Mouse (Mus musculus) CH12.LX (cell line): Measurements from ENCODE around the gene Aff3. TPM values are rescaled to one million over a fixed set of nuclear protein-coding genes. Genes with fewer than 3 reads are reported as not detected.

Experiments
- DNase-seq: peaks from one replicate; pipeline ENCODE4 v3.0.0-alpha.2; 2013; ENCODE audit errors: extremely low read depth
- H3K27ac ChIP-seq: 2 replicates; pipeline ENCODE4 v1.5.1; 2012; ENCODE audit warnings: low read depth, mild to moderate bottlenecking, control low read depth, moderate library complexity; ENCODE audit not compliant: insufficient read depth
- H3K27me3 ChIP-seq: replicated peaks from 2 replicates; pipeline ENCODE3; 2012; ENCODE audit warnings: inconsistent platforms
- H3K36me3 ChIP-seq, 2 experiments: replicated peaks in 1 of 2; 2 replicates each; pipeline versions ENCODE3 to v1.6.1; 2012; ENCODE audit warnings: inconsistent platforms in 1 of 2, low read length in 1 of 2, mild to moderate bottlenecking in 1 of 2, mixed read lengths in 1 of 2, moderate library complexity in 1 of 2; ENCODE audit not compliant: control insufficient read depth in 1 of 2, insufficient read depth in 1 of 2
- H3K4me1 ChIP-seq, 2 experiments: 2 replicates each; pipeline ENCODE4 v1.6.1; 2012; ENCODE audit warnings: inconsistent platforms in 1 of 2, moderate library complexity in 1 of 2; ENCODE audit not compliant: insufficient read depth in 2 of 2, control insufficient read depth in 1 of 2
- H3K4me2 ChIP-seq: 2 replicates; pipeline ENCODE4 v1.6.1; 2012; ENCODE audit warnings: low read depth, mild to moderate bottlenecking, control low read depth; ENCODE audit not compliant: poor library complexity, insufficient read depth, severe bottlenecking
- H3K4me3 ChIP-seq, 3 experiments: fragments of 150-350 bp in 1 of 3; sonication (generic) in 1 of 3; replicated peaks in 1 of 3; 2 replicates each; pipeline versions ENCODE3 to v1.5.1; 2011 to 2012; ENCODE audit warnings: low read depth in 2 of 3, low read length in 2 of 3, mild to moderate bottlenecking in 2 of 3, moderate library complexity in 2 of 3, control low read depth in 1 of 3, improper control_type of control experiment in 1 of 3, inconsistent platforms in 1 of 3, mixed read lengths in 1 of 3; ENCODE audit not compliant: poor library complexity in 1 of 3
- H3K79me2 ChIP-seq: replicated peaks from 2 replicates; pipeline ENCODE4 v1.6.1; 2012; ENCODE audit warnings: mild to moderate bottlenecking, moderate library complexity; ENCODE audit not compliant: control insufficient read depth, poor library complexity, insufficient read depth, severe bottlenecking; ENCODE audit errors: extremely low read depth
- H3K9ac ChIP-seq: 2 replicates; pipeline ENCODE4 v1.6.1; 2012; ENCODE audit warnings: low read depth, mild to moderate bottlenecking, control low read depth, moderate library complexity; ENCODE audit not compliant: insufficient read depth
- H3K9me3 ChIP-seq: replicated peaks from 2 replicates; pipeline ENCODE3; 2012; ENCODE audit warnings: low read length, inconsistent platforms, mixed read lengths
- BHLHE40 ChIP-seq: IDR thresholded peaks from 2 replicates; pipeline ENCODE4 v1.6.1; 2011; ENCODE audit warnings: mild to moderate bottlenecking, low read depth, low read length, improper control_type of control experiment
- CHD2 ChIP-seq: IDR thresholded peaks from 2 replicates; pipeline ENCODE4 v1.6.1; 2011; ENCODE audit warnings: low read length, improper control_type of control experiment
- E2F4 ChIP-seq: IDR thresholded peaks from 2 replicates; pipeline ENCODE4 v1.6.1; 2011; ENCODE audit warnings: low read depth, low read length, improper control_type of control experiment; ENCODE audit not compliant: insufficient replicate concordance
- ELF1 ChIP-seq: IDR thresholded peaks from 2 replicates; pipeline ENCODE4 v1.6.1; 2014; ENCODE audit warnings: low read depth, mild to moderate bottlenecking, inconsistent platforms, low read length, improper control_type of control experiment
- ETS1 ChIP-seq: conservative IDR thresholded peaks from 2 replicates; pipeline ENCODE4 v1.6.1; 2012; ENCODE audit warnings: low read depth, mild to moderate bottlenecking, inconsistent platforms, low read length, improper control_type of control experiment, moderate library complexity
- GABPA ChIP-seq: IDR thresholded peaks from 2 replicates; pipeline ENCODE4 v1.6.1; 2012; ENCODE audit warnings: low read depth, low read length, improper control_type of control experiment, inconsistent platforms; ENCODE audit not compliant: insufficient replicate concordance
- HCFC1 ChIP-seq: IDR thresholded peaks from 2 replicates; pipeline ENCODE4 v1.6.1; 2012; ENCODE audit warnings: low read depth, mild to moderate bottlenecking, inconsistent platforms, low read length, improper control_type of control experiment
- JUND ChIP-seq: conservative IDR thresholded peaks from 2 replicates; pipeline ENCODE4 v1.6.1; 2011; ENCODE audit warnings: low read depth, low read length, improper control_type of control experiment
- KAT2A ChIP-seq: IDR thresholded peaks from 2 replicates; pipeline ENCODE4 v1.6.1; 2012; ENCODE audit warnings: low read length, improper control_type of control experiment, inconsistent platforms; ENCODE audit not compliant: insufficient replicate concordance
- MAX ChIP-seq: IDR thresholded peaks from 2 replicates; pipeline ENCODE4 v1.6.1; 2011; ENCODE audit warnings: low read length, improper control_type of control experiment
- MAZ ChIP-seq: IDR thresholded peaks from 2 replicates; pipeline ENCODE4 v1.6.1; 2012; ENCODE audit warnings: low read depth, mild to moderate bottlenecking, inconsistent platforms, low read length, improper control_type of control experiment, moderate library complexity
- MEF2A ChIP-seq: IDR thresholded peaks from 2 replicates; pipeline ENCODE4 v1.6.1; 2014; ENCODE audit warnings: low read depth, mild to moderate bottlenecking, inconsistent platforms, low read length, improper control_type of control experiment, borderline replicate concordance
- MYC ChIP-seq: IDR thresholded peaks from 2 replicates; pipeline ENCODE4 v1.6.1; 2011; ENCODE audit warnings: low read depth, mild to moderate bottlenecking, improper control_type of control experiment, low read length
- NELFE ChIP-seq: IDR thresholded peaks from 2 replicates; pipeline ENCODE4 v1.6.1; 2011; ENCODE audit warnings: low read depth, low read length, improper control_type of control experiment
- NRF1 ChIP-seq: IDR thresholded peaks from 2 replicates; pipeline ENCODE4 v1.6.1; 2014; ENCODE audit warnings: low read depth, mild to moderate bottlenecking, inconsistent platforms, low read length, improper control_type of control experiment, moderate library complexity
- POLR2A ChIP-seq: IDR thresholded peaks from 2 replicates; pipeline ENCODE4 v1.6.1; 2011; ENCODE audit warnings: low read depth, mild to moderate bottlenecking, improper control_type of control experiment, low read length
- POLR2AphosphoS2 ChIP-seq: IDR thresholded peaks from 2 replicates; pipeline ENCODE4 v1.6.1; 2011; ENCODE audit warnings: low read depth, low read length, improper control_type of control experiment
- RAD21 ChIP-seq: IDR thresholded peaks from 2 replicates; pipeline ENCODE4 v1.6.1; 2011; ENCODE audit warnings: low read depth, mild to moderate bottlenecking, low read length, improper control_type of control experiment, moderate library complexity
- RCOR1 ChIP-seq: conservative IDR thresholded peaks from 2 replicates; pipeline ENCODE4 v1.6.1; 2012; ENCODE audit warnings: low read depth, mild to moderate bottlenecking, inconsistent platforms, low read length, improper control_type of control experiment
- USF2 ChIP-seq: conservative IDR thresholded peaks from 2 replicates; pipeline ENCODE4 v1.6.1; 2011; ENCODE audit warnings: low read depth, low read length, improper control_type of control experiment
- ZC3H11A ChIP-seq: IDR thresholded peaks from 2 replicates; pipeline ENCODE4 v1.6.1; 2012; ENCODE audit warnings: low read depth, mild to moderate bottlenecking, inconsistent platforms, low read length, improper control_type of control experiment
- dilution Hi-C: fragments of 300-500 bp; cut with MboI; formaldehyde crosslinking; loops from 2 replicates; pipeline ENCODE4 v1.14.3; 2020; ENCODE audit warnings: low sequenced_read_pairs; ENCODE audit not compliant: extremely low pct_unique_long_range_greater_than_20kb, extremely low pct_ligation_motif_present
- in situ Hi-C: fragments of 300-500 bp; cut with MboI; formaldehyde crosslinking; loops from 3 replicates; pipeline ENCODE4 v1.14.3; 2019; ENCODE audit warnings: low sequenced_read_pairs, low pct_ligation_motif_present, low pct_unique_long_range_greater_than_20kb, mixed read lengths
- polyA plus RNA-seq: library from polyadenylated mRNA; unstranded; fragments of >175 nt; gene quantifications from 2 replicates; pipeline ENCODE4 v1.2.1, GENCODE M21; 2012; ENCODE audit warnings: low read depth; ENCODE audit not compliant: insufficient read length
- total RNA-seq, 2 experiments: library from RNA; depleted of rRNA; stranded (reverse); fragments of 300-350 nt in 1 of 2; fragments of >200 nt in 1 of 2; gene quantifications; 2 replicates each; pipeline ENCODE4 v1.2.3; 2012 to 2014

The Aff3 gene
- total and polyA plus RNA-seq, 3 experiments: 5.1 to 29.9 (median 7.7) TPM

GRCm38 (mm10) chr1:38536929-38537540 lies 127.7 kb downstream of the Aff3 start:
- dilution Hi-C loops: no loop called here
- H3K9ac ChIP-seq: no peak overlapping the region
- H3K4me3 ChIP-seq: no peak overlapping the region
- no peaks in the 10 kb centered on the region for H3K4me1 ChIP-seq
- no peak overlapping the region for H3K27ac ChIP-seq
- no peaks in the 10 kb centered on the region for H3K9me3 ChIP-seq
- DNase-seq: no peak
- no peak overlapping the region for H3K4me2 ChIP-seq
- H3K27me3 ChIP-seq: no peaks in the 10 kb centered on the region
- H3K36me3 ChIP-seq: peaks cover 0 to 74% of the 10 kb centered on the region in 2 experiments
- in situ Hi-C loops: no loop called here
- H3K79me2 ChIP-seq: no peaks in the 10 kb centered on the region
- TF ChIP-seq RCOR1 (no peak), MAZ (no peak), KAT2A (no peak), NELFE (no peak), MAX (no peak), BHLHE40 (no peak), POLR2AphosphoS2 (no peak)

- Histone ChIP-seq H3K4me2 (no peak overlapping the region), H3K4me3 (no peak overlapping the region), H3K36me3 (peaks cover 0 to 72% of the 10 kb centered on the region in 2 experiments), H3K79me2 (no peaks in the 10 kb centered on the region), H3K4me1 (peaks cover 3 to 37% of the 10 kb centered on the region in 2 experiments; a peak in 3 of 4 replicates), H3K27me3 (no peaks in the 10 kb centered on the region), H3K27ac (no peak overlapping the region), H3K9ac (no peak overlapping the region), H3K9me3 (no peaks in the 10 kb centered on the region)
- DNase-seq: no peak
- in situ Hi-C loops (no loop called here), dilution Hi-C loops (no loop called here)
- no peak for TF ChIP-seq ETS1
- no peak for TF ChIP-seq MEF2A
- no peak for TF ChIP-seq HCFC1
- TF ChIP-seq BHLHE40: no peak
- no peak for TF ChIP-seq E2F4
- no peak for TF ChIP-seq POLR2A
- no peak for TF ChIP-seq ELF1
- no peak for TF ChIP-seq GABPA
- no peak for TF ChIP-seq RCOR1
- TF ChIP-seq USF2: no peak
- no peak for TF ChIP-seq JUND
- TF ChIP-seq NRF1: no peak
- TF ChIP-seq CHD2: no peak
- no peak for TF ChIP-seq ZC3H11A
- no peak for TF ChIP-seq MAZ
- TF ChIP-seq RAD21: no peak
- no peak for TF ChIP-seq MYC
These were observed 132.2 kb downstream of the Aff3 start for GRCm38 (mm10) chr1:38532581-38532980.
